In the genomic region with DNA sequence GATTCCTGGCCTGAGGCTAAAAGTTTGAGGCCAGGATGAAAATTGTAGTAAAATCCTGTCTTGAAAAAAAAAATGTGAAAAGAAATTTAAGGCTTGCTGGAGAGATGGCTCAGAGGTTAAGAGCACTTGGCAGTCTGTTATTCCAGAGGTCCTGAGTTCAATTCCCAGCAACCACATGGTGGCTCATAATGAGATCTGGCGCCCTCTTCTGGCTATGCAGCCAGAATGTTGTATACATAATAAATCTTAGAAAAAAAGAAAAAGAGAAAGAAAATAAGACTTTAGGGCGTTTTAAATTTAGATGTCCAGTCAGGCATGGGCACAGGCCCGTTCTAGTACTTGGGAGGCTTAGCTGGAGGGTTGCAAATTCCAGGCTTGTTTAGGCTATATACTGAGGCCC, we compare ENCODE assay signal across 10 mouse cellular contexts. TPM values are rescaled to one million over a fixed set of nuclear protein-coding genes. Genes with fewer than 3 reads are reported as not detected.
DNase-seq lines count a peak whose midpoint lies in the region; TF ChIP-seq lines count a peak whose summit lies in the region.
"Had no signal": no experiment of that assay in that cellular context is flagged by ENCODE, and none has a peak within 500 bp of the region (broad histone marks: within the 10 kb centered on the region; RNA-seq: fewer than 3 reads in every experiment).

No protein-coding gene starts in this region.

- H3K27ac ChIP-seq in left cerebral cortex, adult 2 months: no peak overlapping the region
- H3K27ac ChIP-seq: embryonic facial prominence, embryonic 15.5 days had no signal

- intact Hi-C loops in left cerebral cortex, adult 2 months (cut with DNase I): no loop called here
- intact Hi-C loops in left cerebral cortex, postnatal 25 days (cut with DNase I): no loop called here

- peak; percentile 59 for TF ChIP-seq CTCF in left cerebral cortex, adult 2 months (IDR thresholded peaks at IDR 0.05)

- no peak overlapping the region for H3K4me3 ChIP-seq in left cerebral cortex, adult 2 months
- H3K4me3 ChIP-seq: embryonic facial prominence, embryonic 15.5 days had no signal

- DNase-seq in adrenal gland, postnatal 25 days: peak; percentile 32
- DNase-seq in adrenal gland, adult 8-10 months: no peak
- no peak for DNase-seq in left cerebral cortex, adult 2 months (ENCODE audit: extremely low spot score in 1 of 2, low spot score in 2 of 2)
- no peak for DNase-seq in left cerebral cortex, postnatal 25 days (ENCODE audit: low spot score in 2 of 2)
- peak; percentile 67 for DNase-seq in c-Kit-negative CD71-positive TER-119-positive erythroid progenitor cells, embryonic 14.5 days (ENCODE audit: low read depth, low spot score)
- peak; percentile 47 for DNase-seq in retina, postnatal 1 day
- DNase-seq in yolk sac, embryonic 10.5 days (ENCODE audit: low spot score): no peak
- no peak for DNase-seq in cerebellum, adult 8-10 months

RNA-seq across cellular contexts. Expression of a gene that starts 7.2 kb away (rescaled TPM):
- total RNA-seq in adrenal gland, postnatal 25 days (2021): 143 and 145 TPM in 2 replicates
- total RNA-seq in adrenal gland, adult 8-10 months (2022): 100 to 1,000 TPM; 156 to 167 (median 161) TPM
- total RNA-seq in left cerebral cortex, adult 2 months (2021): 10 to 100 TPM; 85.5 to 93.0 TPM
- 100 to 1,000 TPM; 101 to 102 TPM for total RNA-seq in left cerebral cortex, postnatal 25 days (2021)

RNA-seq across cellular contexts. Expression of a gene that starts 21.5 kb away (rescaled TPM):
- total RNA-seq in adrenal gland, postnatal 25 days (2021): 0.58 TPM in 1 of 2 replicates, not detected in the other
- total RNA-seq in adrenal gland, adult 8-10 months (2022): under 1 TPM in 3 of 4 experiments, not detected in 1; 0.24 to 0.44 (median 0.37) TPM
- total RNA-seq in left cerebral cortex, adult 2 months (2021): not detected
- total RNA-seq in left cerebral cortex, postnatal 25 days (2021): not detected

RNA-seq across cellular contexts. Expression of a gene that starts 30.7 kb away (rescaled TPM):
- not detected in 2 replicates for total RNA-seq in adrenal gland, postnatal 25 days (2021)
- total RNA-seq in adrenal gland, adult 8-10 months (2022): not detected
- under 1 TPM; 0.40 to 0.66 TPM for total RNA-seq in left cerebral cortex, adult 2 months (2021)
- under 1 TPM; 0.69 to 0.94 TPM for total RNA-seq in left cerebral cortex, postnatal 25 days (2021)
- total RNA-seq: G1E had no signal

RNA-seq across cellular contexts. Expression of a gene that starts 39.5 kb away (rescaled TPM):
- total RNA-seq in adrenal gland, postnatal 25 days (2021): 210 and 212 TPM in 2 replicates
- 100 to 1,000 TPM; 151 to 278 (median 211) TPM for total RNA-seq in adrenal gland, adult 8-10 months (2022)
- total RNA-seq in left cerebral cortex, adult 2 months (2021): 100 to 1,000 TPM; 233 to 247 TPM
- 100 to 1,000 TPM; 218 to 219 TPM for total RNA-seq in left cerebral cortex, postnatal 25 days (2021)

RNA-seq across cellular contexts. Expression of a gene that starts 40.1 kb away (rescaled TPM):
- total RNA-seq in adrenal gland, postnatal 25 days (2021): 73.2 and 88.5 TPM in 2 replicates
- 100 to 1,000 TPM in 1 of 4 experiments, 10 to 100 TPM in 3; 74.3 to 104 (median 93.3) TPM for total RNA-seq in adrenal gland, adult 8-10 months (2022)
- 100 to 1,000 TPM; 171 to 176 TPM for total RNA-seq in left cerebral cortex, adult 2 months (2021)
- total RNA-seq in left cerebral cortex, postnatal 25 days (2021): 100 to 1,000 TPM; 173 to 187 TPM

Comparison
In these comparisons a context has a peak if more than half of its experiments do, and no peak if none do; other contexts are left out.
1. DNase-seq: peak in adrenal gland, postnatal 25 days (single experiment), c-Kit-negative CD71-positive TER-119-positive erythroid progenitor cells, embryonic 14.5 days (single experiment) and retina, postnatal 1 day (single experiment); none in adrenal gland, adult 8-10 months (single experiment), left cerebral cortex, adult 2 months (0 of 2), left cerebral cortex, postnatal 25 days (0 of 2), yolk sac, embryonic 10.5 days (single experiment) and cerebellum, adult 8-10 months (single experiment).